Mouse (Mus musculus): Measurements from ENCODE around the gene Gm43517. TPM values are rescaled to one million over a fixed set of nuclear protein-coding genes. Genes with fewer than 3 reads are reported as not detected.

The Gm43517 gene
- polyA plus RNA-seq, 1 experiment, result not detected

- DNase-seq (ENCODE audit: low read depth, low spot score), result no peak
- WGBS, result 5% methylated on average over 63 of the region's 66 CpGs
These were observed 589 bp upstream of the Gm43517 start for GRCm38 (mm10) chr12:49384295-49384875.

GRCm38 (mm10) chr12:49385631-49385990, 637 bp downstream of the Gm43517 start:
- no peak for DNase-seq (ENCODE audit: low read depth, low spot score)
- 7% methylated on average over 23 of the region's 23 CpGs for WGBS

- no peak for DNase-seq (ENCODE audit: low read depth, low spot score)
- 16% methylated on average over 10 of the region's 10 CpGs for WGBS
These were observed 1.3 kb downstream of the Gm43517 start for GRCm38 (mm10) chr12:49386081-49386805.

GRCm38 (mm10) chr12:49387856-49388598, 3.1 kb downstream of the Gm43517 start:
- no peak for DNase-seq (ENCODE audit: low read depth, low spot score)
- WGBS, result 11% methylated on average over 2 of the region's 2 CpGs

GRCm38 (mm10) chr12:49389666-49390065, 4.7 kb downstream of the Gm43517 start:
- WGBS, result 6% methylated on average over 5 of the region's 5 CpGs
- no peak for DNase-seq (ENCODE audit: low read depth, low spot score)

- DNase-seq (ENCODE audit: low read depth, low spot score), result no peak
- 4% methylated on average over 13 of the region's 13 CpGs for WGBS
These were observed 5.3 kb downstream of the Gm43517 start for GRCm38 (mm10) chr12:49390257-49390656.

- WGBS, result 4% methylated on average over 9 of the region's 9 CpGs
- DNase-seq (ENCODE audit: low read depth, low spot score), result no peak
These were observed 5.9 kb downstream of the Gm43517 start for GRCm38 (mm10) chr12:49390926-49391304.

GRCm38 (mm10) chr12:49391305-49392040, 6.5 kb downstream of the Gm43517 start:
- 3% methylated on average over 42 of the region's 42 CpGs for WGBS
- DNase-seq (ENCODE audit: low read depth, low spot score), result no peak

GRCm38 (mm10) chr12:49392041-49392390, 7.0 kb downstream of the Gm43517 start:
- WGBS, result 4% methylated on average over 10 of the region's 10 CpGs
- no peak for DNase-seq (ENCODE audit: low read depth, low spot score)

GRCm38 (mm10) chr12:49392876-49393275, 7.9 kb downstream of the Gm43517 start:
- 5% methylated on average over 5 of the region's 5 CpGs for WGBS
- DNase-seq (ENCODE audit: low read depth, low spot score), result no peak

GRCm38 (mm10) chr12:49393639-49394038, 8.7 kb downstream of the Gm43517 start:
- WGBS, result 17% methylated on average over 3 of the region's 3 CpGs
- DNase-seq (ENCODE audit: low read depth, low spot score), result no peak

GRCm38 (mm10) chr12:49394181-49394580, 9.2 kb downstream of the Gm43517 start:
- WGBS, result 2% methylated on average over 1 of the region's 1 CpGs
- DNase-seq (ENCODE audit: low read depth, low spot score), result no peak

GRCm38 (mm10) chr12:49394836-49395235, 9.9 kb downstream of the Gm43517 start:
- DNase-seq (ENCODE audit: low read depth, low spot score), result no peak
- WGBS, result 3% methylated on average over 17 of the region's 17 CpGs

GRCm38 (mm10) chr12:49395969-49396368, 11.0 kb downstream of the Gm43517 start:
- 17% methylated on average over 2 of the region's 2 CpGs for WGBS

GRCm38 (mm10) chr12:49396776-49397175, 11.8 kb downstream of the Gm43517 start:
- 33% methylated on average over 1 of the region's 1 CpGs for WGBS
- DNase-seq (ENCODE audit: low read depth, low spot score), result no peak

More at GRCm38 (mm10) chr12:49395969-49396368, 11.0 kb downstream of the Gm43517 start:
- no peak for DNase-seq (ENCODE audit: low read depth, low spot score)

- WGBS, result 20% methylated on average over 4 of the region's 4 CpGs
These were observed 12.6 kb downstream of the Gm43517 start for GRCm38 (mm10) chr12:49397443-49398162.

GRCm38 (mm10) chr12:49398163-49398540, 13.2 kb downstream of the Gm43517 start:
- DNase-seq (ENCODE audit: low read depth, low spot score), result no peak

More at GRCm38 (mm10) chr12:49397443-49398162, 12.6 kb downstream of the Gm43517 start:
- DNase-seq (ENCODE audit: low read depth, low spot score), result no peak

GRCm38 (mm10) chr12:49398636-49399035, 13.7 kb downstream of the Gm43517 start:
- WGBS, result 23% methylated on average over 3 of the region's 3 CpGs
- DNase-seq (ENCODE audit: low read depth, low spot score), result no peak

GRCm38 (mm10) chr12:49399611-49400010, 14.6 kb downstream of the Gm43517 start:
- DNase-seq (ENCODE audit: low read depth, low spot score), result no peak
- WGBS, result 6% methylated on average over 1 of the region's 1 CpGs

All from large intestine, adult 2 months (tissue).